Mouse (Mus musculus): ENCODE data around the gene Bnip3. TPM values are rescaled to one million over a fixed set of nuclear protein-coding genes. Genes with fewer than 3 reads are reported as not detected.

Gene Bnip3
- total RNA-seq (2021) = 100 to 1,000 TPM; 306 to 356 TPM

DNA sequence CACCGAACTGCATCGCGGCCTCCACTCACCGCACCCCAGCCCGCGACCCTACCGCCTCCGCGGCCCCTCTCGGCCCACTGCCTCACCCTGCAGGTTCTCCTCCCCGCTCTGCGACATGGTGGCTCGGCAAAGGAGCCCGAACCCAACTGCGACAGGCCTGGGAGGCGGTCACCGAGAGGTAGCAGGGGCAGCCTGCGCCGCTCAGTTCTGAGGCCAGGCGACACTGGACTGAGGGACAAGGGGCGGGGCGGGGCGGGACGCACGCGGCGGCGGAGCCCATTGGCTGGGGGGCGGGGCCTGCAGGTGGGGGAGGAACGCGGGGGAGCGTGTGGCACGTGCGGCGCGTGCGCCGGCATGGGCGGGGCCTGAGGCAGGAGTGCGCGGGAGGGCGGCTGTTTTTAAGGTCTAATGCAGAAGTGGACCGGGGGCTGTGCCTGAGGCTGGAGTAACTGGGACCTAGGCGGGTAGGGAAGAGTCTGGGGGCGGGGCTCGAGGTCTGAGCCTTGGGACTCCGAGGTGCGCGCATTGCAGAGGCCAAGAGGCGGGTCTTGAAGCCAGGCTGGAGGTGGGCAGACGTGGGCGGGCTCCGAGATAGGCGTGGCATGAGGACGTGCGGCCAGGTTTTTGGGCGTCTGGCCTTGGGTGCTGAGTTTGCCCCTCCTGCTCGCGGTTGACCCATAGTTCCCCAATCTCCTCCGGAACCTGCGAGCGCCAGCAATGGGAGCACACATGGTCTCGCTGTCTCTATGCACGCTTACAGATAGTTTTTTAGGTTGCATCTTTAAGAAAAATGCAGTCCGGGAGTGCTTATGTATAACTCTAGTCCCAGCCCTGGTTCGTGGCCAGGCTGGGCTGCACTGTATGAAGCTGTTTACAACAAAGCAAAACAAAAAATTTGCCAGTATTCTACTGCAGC is at the start of gene Bnip3:
Bnip3 (minus strand) TSS at position 243 of the 916 bp plus-strand sequence.
- intact Hi-C loops (cut with DNase I) = loop anchor here (2.0 kb wide), 1 partner anchor 63 kb away; the partner anchor contains the start of genes Mapk1ip1 and Ppp2r2d
- DNase-seq = peak; percentile 87 to 92

DNA sequence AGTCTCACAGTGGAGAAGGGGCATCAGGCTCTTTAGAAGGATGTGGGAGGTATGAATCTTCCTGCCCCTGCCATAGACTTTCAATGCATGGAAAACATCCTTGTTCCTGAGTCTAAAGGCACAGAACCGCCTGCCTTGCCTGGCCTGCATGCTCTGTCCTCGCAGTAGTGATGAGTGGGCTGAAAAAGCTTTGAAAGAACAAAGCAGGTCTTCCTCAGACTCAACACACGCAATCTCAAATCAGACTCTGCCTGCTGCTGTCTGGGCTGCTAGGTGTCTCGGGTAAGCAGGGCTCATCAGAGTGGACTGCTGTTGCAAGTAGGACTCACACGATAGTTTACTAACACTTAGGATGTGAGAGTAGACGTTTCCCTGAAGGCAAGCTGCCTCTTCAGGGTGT is 47.8 kb upstream of the Bnip3 start:
- no peak for DNase-seq

DNA sequence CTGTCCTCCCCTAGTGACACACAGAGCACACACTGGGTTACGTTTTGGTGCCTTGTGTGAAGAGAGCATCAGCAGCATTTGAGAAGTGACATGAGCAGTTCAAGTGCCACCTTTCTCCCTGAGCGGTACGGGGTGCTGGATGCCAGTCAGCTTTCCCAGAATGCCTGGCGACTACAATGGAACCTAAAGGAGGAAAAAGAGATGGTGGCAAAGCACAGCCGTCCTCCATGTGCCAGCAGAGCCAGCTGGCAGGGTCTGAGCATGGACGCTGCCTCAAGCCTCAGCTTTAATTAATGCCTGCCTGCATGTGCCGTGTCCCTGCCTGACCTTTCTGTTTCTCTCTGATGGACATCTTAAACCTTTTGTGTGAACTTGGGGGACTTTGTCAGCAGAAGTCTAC is 46.5 kb upstream of the Bnip3 start:
- intact Hi-C loops (cut with DNase I) = no loop called here
- no peak for DNase-seq

More for the DNA sequence above, 47.8 kb upstream of the Bnip3 start:
- intact Hi-C loops (cut with DNase I) = no loop called here

DNA sequence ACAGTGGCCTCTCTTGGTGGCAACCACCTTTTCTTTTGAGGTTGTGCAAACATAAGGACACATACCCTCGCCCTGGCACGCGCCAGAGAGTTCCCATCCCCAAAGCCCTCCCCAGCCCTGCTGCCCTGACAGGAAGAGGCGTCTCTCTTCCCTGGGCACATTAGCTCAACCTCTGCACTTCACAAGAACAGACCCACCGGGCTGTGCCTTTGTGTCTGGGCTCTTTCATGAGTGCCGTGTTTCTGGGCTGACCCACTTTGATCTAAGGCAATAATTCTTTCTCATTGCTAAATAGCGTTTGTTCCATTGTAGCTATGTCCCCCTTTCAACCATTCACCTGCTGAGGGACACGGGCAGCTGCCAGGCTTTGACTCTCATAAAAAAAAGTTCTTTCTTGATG is 39.0 kb upstream of the Bnip3 start:
- intact Hi-C loops (cut with DNase I) = no loop called here
- no peak for DNase-seq

DNA sequence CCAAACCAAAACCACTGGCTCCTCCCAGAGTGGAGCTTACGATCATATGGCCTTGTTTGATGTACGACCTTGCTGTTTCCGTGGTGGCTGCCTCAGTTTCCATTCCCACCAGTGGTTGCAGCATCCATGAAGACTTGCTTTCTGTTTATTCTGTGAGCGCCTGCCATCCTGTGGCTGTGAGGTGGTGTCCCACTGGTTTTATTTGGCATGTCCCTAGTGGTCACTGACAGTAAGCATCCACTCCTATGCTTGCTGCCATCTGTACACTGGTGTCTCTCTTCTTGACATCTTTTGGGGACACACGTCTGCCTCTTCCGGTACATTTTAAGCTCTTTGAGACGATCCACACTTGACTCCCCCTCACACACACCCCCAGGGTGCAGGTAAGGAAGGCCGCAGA is 38.4 kb upstream of the Bnip3 start:
- intact Hi-C loops (cut with DNase I) = no loop called here
- no peak for DNase-seq

DNA sequence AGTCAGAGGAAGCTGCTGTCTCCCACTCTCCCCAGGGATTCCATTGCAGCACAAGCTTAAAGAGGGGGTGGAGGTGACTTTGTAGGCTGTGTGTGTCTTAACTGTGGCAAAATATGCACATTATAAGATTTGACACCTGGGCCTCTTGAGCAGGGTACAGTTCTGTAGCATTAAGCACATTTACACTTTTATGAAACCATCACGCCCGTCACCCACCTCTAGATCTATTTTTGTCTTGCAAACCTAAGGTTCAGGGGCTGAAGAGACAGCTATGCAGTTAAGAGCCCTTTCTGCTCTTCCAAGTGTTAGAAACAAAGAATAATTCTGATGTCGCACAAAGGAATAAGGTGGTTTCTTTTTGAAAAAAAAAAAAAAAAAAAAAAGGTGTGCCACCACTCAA is 36.3 kb upstream of the Bnip3 start:
- intact Hi-C loops (cut with DNase I) = no loop called here
- DNase-seq = no peak

DNA sequence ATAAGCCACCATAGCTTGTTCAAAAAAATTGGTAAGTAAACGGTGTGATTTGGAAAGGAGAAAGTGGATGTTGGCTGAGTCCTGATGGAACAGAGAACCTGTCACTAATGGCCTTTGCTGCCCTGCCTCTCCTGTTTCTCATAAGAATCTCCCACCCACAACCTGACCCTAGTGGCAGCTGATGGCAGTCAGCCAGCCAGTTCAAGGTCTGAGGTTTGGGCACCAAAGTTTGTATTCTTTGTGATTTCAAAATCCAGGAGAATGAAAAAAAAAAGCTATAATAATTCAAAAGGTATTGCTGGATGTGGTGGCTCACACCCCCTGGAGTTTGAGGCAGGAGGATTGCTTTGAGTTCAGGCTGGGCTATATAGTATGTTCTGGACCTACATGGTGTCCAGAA is 33.0 kb upstream of the Bnip3 start:
- no peak for DNase-seq

DNA sequence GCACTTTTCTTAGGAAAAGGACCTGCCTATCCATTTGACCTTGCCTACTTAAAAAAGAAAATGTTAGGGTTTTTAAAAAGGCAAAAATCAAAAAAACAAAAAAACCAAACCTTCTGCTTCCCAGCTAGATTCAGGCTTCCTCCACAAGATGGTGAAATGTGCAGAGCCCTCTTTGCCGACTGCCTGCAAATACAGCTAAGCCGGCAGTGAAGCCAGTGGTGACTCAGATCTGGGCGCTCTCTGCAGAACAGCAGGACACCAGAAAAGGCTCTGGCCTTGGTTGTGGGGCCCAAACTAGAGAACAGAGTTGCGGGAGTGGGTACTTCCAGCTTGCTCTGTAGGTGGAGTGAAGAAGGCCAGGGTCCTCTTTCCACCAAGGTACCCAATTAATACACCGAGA is 32.3 kb upstream of the Bnip3 start:
- intact Hi-C loops (cut with DNase I) = no loop called here
- no peak for DNase-seq

More for the DNA sequence above, 33.0 kb upstream of the Bnip3 start:
- intact Hi-C loops (cut with DNase I) = no loop called here

DNA sequence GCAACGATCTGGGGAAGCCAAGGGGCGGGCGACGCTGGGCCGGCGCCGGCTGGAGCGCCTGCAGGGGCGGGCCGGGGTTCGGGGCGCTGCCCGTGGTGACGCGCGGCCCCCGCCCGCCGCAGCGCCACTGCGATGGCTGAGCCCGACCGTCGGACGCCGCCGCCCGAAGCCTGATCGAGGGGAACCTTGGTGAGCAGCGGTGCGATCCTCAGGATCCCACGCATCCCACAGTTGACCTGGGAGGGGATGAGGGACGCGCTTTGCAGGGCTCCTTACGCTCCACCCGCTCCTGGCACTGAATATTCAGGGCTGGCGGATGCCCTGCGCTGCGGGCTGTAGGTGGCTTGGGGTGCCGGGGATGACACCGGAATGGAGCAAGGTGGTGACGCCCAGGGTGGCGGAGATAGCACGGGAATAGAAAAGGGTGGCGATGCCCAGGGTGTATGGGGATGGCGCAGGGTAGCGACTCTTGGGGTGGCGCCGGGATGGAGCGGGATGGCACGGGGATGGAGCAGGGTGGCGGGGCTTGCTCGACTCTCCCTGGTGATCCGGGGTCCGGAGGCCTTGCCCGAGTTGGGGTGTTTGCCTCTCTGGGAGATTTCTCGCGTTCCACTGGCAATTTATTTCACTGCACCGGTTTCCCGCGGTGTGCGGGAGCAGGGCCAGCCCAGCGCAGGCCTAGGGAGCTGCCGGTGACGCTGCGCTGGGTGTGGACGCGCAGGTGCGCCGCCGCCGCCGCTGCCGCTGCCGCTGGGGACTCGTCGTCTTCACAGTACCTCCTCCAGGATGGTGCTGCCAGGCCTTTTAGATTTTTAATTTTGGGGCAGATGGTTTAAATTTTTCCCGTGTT is 31.5 kb upstream of the Bnip3 start, which contains the start of gene Jakmip3:
Jakmip3 (plus strand) TSS at position 119 of the 850 bp plus-strand sequence.
- peak in 1 of 2 experiments; percentile 3 for DNase-seq
- intact Hi-C loops (cut with DNase I) = no loop called here

DNA sequence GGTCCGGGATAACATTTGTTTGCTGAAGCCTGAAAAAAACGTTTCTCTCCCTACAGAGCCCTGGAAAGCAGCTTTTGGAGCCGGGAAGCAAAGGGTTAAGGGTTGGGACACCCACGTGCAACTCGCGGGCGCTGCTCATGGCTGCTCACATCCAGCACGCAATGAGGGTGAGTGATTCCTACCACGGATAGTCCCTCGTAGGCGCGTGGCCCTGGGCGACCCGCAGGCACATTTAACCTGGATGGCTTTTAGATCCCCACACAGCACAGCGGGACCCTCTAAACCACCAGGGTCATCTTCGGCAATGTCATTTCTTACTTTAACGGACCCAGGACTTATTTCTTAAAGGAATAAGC is 30.9 kb upstream of the Bnip3 start:
- no peak for DNase-seq
- intact Hi-C loops (cut with DNase I) = no loop called here

DNA sequence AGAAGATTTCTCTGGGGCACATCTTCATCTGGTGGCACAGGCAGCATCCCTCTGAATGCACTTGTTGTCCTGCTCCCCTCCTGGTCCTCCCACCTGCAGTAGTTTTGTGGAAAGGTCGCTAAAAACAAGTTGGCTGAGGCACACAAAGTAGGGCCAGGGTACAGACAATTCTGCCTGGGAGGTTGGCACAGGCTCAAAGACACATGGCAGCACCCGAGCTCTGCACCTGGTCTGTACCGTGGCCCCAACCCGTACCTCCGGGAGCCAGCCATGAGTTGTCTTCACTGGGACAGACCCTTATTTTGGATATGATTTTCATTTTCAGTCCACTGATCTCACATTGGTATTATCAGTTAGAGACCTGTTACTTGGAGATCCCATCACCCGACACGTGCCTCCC is 29.7 kb upstream of the Bnip3 start:
- DNase-seq = no peak
- intact Hi-C loops (cut with DNase I) = no loop called here

DNA sequence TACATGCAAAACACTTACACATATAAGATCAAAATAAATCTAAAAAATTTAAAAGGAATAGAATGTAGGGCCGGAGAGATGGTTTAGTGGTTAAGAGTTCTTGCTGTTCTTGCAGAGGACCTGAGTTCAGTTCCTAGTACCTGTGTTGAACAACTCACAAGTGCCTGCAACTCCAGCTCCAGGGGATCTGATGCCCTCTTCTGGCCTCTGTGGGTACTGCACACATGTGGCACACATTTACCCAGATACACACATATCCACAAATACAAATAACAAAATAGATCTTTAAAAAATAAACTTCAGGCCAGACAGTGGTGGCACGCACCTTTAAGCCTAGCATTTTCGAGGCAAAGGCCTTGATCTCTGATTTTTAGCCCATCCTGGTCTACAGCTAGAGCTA is 25.2 kb upstream of the Bnip3 start:
- DNase-seq = no peak
- intact Hi-C loops (cut with DNase I) = no loop called here

DNA sequence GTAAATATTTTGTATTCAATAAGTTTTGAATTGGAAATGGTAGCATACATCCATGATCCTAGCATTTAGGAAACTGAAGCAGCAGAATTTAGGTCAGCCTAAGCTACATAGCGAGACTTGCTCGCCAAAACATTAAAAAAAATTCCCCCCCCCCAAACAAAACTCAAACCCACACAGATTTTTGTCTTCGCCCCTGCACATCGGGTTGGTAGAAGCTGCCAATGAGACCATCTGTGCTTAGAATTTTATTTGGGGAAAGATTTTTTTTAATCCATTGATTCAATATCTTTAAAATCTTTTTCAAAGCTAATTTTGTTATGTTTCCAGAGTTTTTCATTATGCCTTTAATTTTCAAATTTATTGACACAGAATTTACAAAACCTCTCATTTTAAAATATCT is 19.1 kb upstream of the Bnip3 start:
- DNase-seq = no peak
- intact Hi-C loops (cut with DNase I) = no loop called here

DNA sequence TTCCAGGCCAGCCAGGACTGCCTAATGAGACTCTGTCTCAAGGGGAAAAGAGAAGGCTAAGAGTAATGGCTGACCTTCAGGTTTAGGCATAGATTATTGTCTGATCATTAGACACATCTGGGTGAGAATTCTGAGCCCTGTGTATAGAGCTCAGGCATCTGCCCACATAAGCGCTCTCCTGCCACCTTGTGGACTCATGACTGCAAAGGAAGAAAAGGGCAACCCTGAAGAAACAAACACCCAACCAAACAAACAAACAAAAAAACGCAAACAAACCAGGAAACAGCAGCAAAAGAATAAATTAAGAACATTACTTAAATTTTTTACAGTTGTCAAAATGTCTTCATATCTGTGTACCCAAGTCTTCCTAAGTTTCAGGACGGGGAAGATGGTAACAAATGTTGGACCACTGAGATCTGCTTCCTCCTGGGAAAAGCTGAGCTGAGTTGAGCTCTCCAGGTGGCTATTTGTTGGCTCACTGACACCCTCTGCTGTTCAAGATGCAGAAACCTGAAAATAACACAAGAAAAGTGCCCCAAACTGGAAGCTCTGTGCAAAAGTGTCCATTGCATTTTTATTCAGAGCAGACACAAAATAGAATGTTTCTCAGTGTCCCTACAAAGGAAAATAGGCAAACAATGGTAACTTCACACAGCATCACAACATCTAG is 14.6 kb upstream of the Bnip3 start:
- DNase-seq = peak in 1 of 2 experiments; percentile 52
- intact Hi-C loops (cut with DNase I) = loop anchor here (1.0 kb wide), 1 partner anchor 84 kb away; no protein-coding TSS in a partner anchor

DNA sequence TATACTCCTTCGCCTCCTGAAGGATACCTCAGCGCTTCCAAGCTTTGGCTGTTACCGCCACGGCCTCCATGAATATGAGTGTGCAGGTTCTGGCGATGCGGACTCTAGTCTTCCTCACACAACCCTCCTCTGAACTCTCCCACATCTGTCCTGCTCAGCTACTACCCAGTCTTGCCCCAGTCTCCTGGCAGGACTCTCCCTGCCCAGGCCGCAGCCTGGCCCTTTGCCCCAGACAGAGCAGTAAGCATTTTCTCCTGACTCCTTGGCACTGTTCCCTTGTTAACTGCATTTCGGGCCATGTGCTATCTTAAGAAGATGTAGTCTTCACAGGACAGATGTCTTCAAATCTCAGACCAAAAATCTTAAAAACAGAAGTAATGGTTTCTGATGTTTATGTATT is 12.3 kb upstream of the Bnip3 start:
- DNase-seq = no peak

DNA sequence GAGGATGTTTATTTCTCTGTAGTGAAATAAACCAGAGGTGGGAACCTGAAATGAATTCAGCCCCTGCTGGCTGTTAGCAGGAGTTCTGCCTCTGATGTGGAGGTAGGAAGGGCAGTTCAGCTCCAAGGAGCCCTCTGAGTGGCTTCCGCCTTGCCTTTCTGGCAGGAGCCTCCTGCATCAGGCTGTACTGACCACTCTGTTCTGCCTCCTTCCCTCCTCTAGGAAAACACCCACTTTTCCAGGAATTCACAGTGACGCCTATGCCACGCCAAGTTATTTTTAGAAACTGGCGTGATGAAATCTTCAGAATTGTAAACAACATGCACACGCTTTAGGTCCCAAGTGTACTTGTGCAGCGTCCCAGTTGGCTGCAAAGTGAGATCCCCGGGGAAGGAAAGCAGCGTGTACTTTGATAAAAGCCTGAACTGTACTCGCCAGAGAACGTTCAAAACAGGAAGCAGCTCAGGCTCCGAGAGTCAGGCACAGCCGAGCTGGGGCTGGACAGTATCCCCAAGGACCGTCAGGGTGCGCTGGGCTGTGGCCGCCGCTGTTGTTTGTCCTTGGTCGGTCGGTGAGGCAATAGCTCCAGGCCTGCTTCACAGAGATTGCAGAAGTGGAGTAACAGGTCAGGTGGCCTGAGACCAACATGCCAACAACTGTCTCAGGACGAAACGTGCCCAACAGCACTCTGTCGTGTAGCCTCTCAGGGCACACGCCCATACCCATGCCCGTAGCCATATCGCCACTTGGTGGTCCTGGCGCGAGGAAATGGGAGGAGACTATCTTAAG is 10.0 kb upstream of the Bnip3 start:
- intact Hi-C loops (cut with DNase I) = no loop called here

More for the DNA sequence above, 12.3 kb upstream of the Bnip3 start:
- intact Hi-C loops (cut with DNase I) = no loop called here

DNA sequence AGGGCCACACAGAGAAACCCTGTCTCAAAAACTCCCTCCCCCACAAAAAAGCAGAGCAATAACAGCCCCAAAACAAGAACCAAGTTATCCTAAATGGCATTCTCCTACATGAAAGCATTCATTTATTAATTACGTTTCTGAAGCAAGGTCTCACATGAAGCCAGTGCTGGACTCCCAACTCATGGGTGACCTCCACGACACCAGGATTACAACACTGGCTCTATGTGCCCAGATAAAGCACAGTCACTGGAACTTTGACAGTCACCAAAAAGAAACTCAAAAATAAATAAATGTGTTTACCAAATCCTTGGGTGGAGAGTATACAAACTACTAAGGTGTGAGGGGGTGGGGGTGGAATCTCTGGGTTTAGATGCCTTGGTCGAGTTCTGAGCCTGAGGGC is 4.3 kb upstream of the Bnip3 start:
- DNase-seq = no peak
- intact Hi-C loops (cut with DNase I) = no loop called here

More for the DNA sequence above, 10.0 kb upstream of the Bnip3 start:
- peak; percentile 82 to 89 for DNase-seq

DNA sequence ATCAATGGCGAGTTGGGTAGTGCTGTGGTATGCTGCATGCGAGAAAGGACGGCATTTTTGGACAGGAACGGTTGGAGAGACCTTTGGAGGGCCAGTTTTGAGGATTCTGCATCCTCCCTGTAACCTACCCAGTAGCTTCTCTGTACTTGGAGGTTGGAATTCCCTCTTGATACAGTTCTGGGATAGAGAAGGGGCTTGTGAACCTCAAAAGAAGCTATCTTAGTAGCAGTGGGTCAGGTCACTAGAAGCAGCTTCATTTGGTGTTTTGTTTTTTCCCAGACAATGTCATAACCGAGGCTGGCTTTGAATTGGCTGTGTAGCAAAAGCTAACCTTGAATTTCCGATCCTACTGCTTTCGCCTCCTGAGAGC is 859 bp upstream of the Bnip3 start:
- DNase-seq = no peak
- intact Hi-C loops (cut with DNase I) = no loop called here

DNA sequence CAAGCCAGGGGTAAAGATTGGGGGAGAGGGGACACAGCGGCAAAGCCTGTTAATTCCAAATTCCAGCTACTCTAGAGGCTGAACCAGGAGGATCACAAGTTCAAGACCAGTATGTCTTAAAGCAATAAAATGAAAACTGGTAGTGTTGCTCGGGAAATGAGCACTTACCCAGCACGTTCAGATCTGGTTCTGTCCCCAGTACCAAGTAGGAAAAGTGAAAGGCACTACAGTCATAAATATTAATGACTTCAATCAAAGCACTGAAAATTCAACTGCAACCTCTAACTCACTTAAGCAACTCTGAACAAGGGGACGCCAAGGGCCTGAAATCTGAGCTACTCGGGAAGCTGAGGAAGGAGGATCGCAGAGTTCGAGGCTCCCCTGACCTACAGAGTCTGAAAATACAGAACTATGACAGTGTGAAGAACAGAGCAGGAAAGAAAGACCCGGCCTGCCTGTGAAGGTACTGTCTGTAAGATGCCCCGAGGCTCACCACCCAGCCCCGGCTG is 497 bp downstream of the Bnip3 start:
- intact Hi-C loops (cut with DNase I) = loop anchor here (2.0 kb wide), 1 partner anchor 62 kb away; the partner anchor contains the start of genes Mapk1ip1 and Ppp2r2d
- DNase-seq = no peak

DNA sequence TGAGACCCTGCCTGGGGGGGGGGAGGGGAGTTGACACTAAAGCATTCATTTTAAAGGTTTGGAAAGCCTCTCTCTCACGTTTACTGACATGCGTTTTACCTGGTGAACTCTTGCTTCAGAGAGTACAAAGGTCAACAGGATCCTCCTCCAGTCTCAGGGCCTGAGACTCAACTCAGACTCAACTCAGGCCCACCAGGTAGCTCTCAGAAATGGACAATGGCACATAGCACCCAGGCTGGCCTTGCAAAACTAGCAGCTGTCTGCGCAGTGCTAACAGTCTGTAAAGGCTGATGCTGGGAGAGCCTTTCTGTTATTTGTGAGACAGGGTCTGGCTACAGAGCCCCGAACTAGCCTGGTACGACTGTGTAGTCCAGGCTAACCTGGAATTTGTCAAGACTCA is 1.3 kb downstream of the Bnip3 start:
- no peak for DNase-seq
- intact Hi-C loops (cut with DNase I) = loop anchor here (2.0 kb wide), 1 partner anchor 61 kb away; the partner anchor contains the start of genes Mapk1ip1 and Ppp2r2d
